Mouse (Mus musculus) embryo, embryonic 11 days (tissue): ENCODE results near the gene Usp32.

Source experiments
- DNase-seq: peaks from one replicate; pipeline ENCODE4 v3.0.0-alpha.2; 2015

Gene Usp32

GRCm38 (mm10) chr11:85123267-85123992 is 16.5 kb downstream of the Usp32 start:
- no peak for DNase-seq

GRCm38 (mm10) chr11:85122073-85122472 is 17.9 kb downstream of the Usp32 start:
- no peak for DNase-seq

GRCm38 (mm10) chr11:85117160-85117559 is 22.8 kb downstream of the Usp32 start:
- no peak for DNase-seq

- no peak for DNase-seq
Measured at GRCm38 (mm10) chr11:85116084-85116844, 23.7 kb downstream of the Usp32 start.

GRCm38 (mm10) chr11:85109957-85110356 is 30.0 kb downstream of the Usp32 start:
- no peak for DNase-seq

- no peak for DNase-seq
Measured at GRCm38 (mm10) chr11:85107217-85107616, 32.7 kb downstream of the Usp32 start.

- no peak for DNase-seq
Measured at GRCm38 (mm10) chr11:85105836-85106235, 34.1 kb downstream of the Usp32 start.

GRCm38 (mm10) chr11:85103763-85104162 is 36.2 kb downstream of the Usp32 start:
- DNase-seq = no peak

GRCm38 (mm10) chr11:85095116-85095515 is 44.8 kb downstream of the Usp32 start:
- DNase-seq = peak; percentile 4

- no peak for DNase-seq
Measured at GRCm38 (mm10) chr11:85086253-85086652, 53.7 kb downstream of the Usp32 start.

- DNase-seq = no peak
Measured at GRCm38 (mm10) chr11:85067871-85068270, 72.1 kb downstream of the Usp32 start.

- no peak for DNase-seq
Measured at GRCm38 (mm10) chr11:85058562-85058961, 81.4 kb downstream of the Usp32 start.

GRCm38 (mm10) chr11:85057544-85057943 is 82.4 kb downstream of the Usp32 start:
- DNase-seq = no peak

GRCm38 (mm10) chr11:85056901-85057300 is 83.1 kb downstream of the Usp32 start:
- DNase-seq = no peak

- no peak for DNase-seq
Measured at GRCm38 (mm10) chr11:85055561-85055960, 84.4 kb downstream of the Usp32 start.

- no peak for DNase-seq
Measured at GRCm38 (mm10) chr11:85039256-85039655, 100.7 kb downstream of the Usp32 start.

- peak; percentile 7 for DNase-seq
Measured at GRCm38 (mm10) chr11:85013121-85013520, 126.8 kb downstream of the Usp32 start.

GRCm38 (mm10) chr11:85003566-85003965 is 136.4 kb downstream of the Usp32 start:
- no peak for DNase-seq

GRCm38 (mm10) chr11:84995241-84995640 is 144.7 kb downstream of the Usp32 start:
- no peak for DNase-seq

GRCm38 (mm10) chr11:84992996-84993395 is 147.0 kb downstream of the Usp32 start:
- no peak for DNase-seq

- DNase-seq = no peak
Measured at GRCm38 (mm10) chr11:84988341-84988919, 151.5 kb downstream of the Usp32 start.

- no peak for DNase-seq
Measured at GRCm38 (mm10) chr11:84985421-84985820, 154.5 kb downstream of the Usp32 start.

- DNase-seq = no peak
Measured at GRCm38 (mm10) chr11:84980697-84981096, 159.3 kb downstream of the Usp32 start.

GRCm38 (mm10) chr11:84979351-84979750 is 160.6 kb downstream of the Usp32 start:
- DNase-seq = no peak
